Mouse (Mus musculus) liver, embryonic 13.5 days (tissue): ENCODE results near the gene Casp6. TPM values are rescaled to one million over a fixed set of nuclear protein-coding genes. Genes with fewer than 3 reads are reported as not detected.

Source experiments
- ATAC-seq: fragments of 200-750 bp; cut with Nextera tagmentation; 2 replicates; pipeline ENCODE4 v1.8.0; 2017; ENCODE audit warnings: low read depth, mild to moderate bottlenecking, moderate number of reproducible peaks, moderate library complexity
- DNase-seq: peaks from one replicate; pipeline ENCODE4 v3.0.0; 2022
- H3K27ac ChIP-seq: fragments of 300-500 bp; sonication (generic); 2 replicates; pipeline ENCODE4 v1.5.1; 2015; ENCODE audit warnings: moderate library complexity, mild to moderate bottlenecking, inconsistent platforms
- H3K27me3 ChIP-seq: fragments of 300-500 bp; sonication (generic); 2 replicates; pipeline ENCODE4 v1.6.1; 2015; ENCODE audit warnings: mild to moderate bottlenecking, inconsistent platforms
- H3K36me3 ChIP-seq: fragments of 300-500 bp; sonication (generic); 2 replicates; pipeline ENCODE4 v1.6.1; 2015; ENCODE audit warnings: mild to moderate bottlenecking, inconsistent platforms
- H3K4me1 ChIP-seq: fragments of 300-500 bp; sonication (generic); replicated peaks from 2 replicates; pipeline ENCODE4 v1.6.1; 2015; ENCODE audit warnings: inconsistent platforms
- H3K4me2 ChIP-seq: fragments of 300-500 bp; sonication (generic); 2 replicates; pipeline ENCODE4 v1.6.1; 2015; ENCODE audit warnings: inconsistent platforms, mild to moderate bottlenecking, moderate library complexity
- H3K4me3 ChIP-seq: fragments of 300-500 bp; sonication (generic); replicated peaks from 2 replicates; pipeline ENCODE4 v1.5.1; 2015; ENCODE audit warnings: mild to moderate bottlenecking, inconsistent platforms
- H3K9ac ChIP-seq: fragments of 300-500 bp; sonication (generic); 2 replicates; pipeline ENCODE4 v1.6.1; 2015; ENCODE audit warnings: mild to moderate bottlenecking, inconsistent platforms
- H3K9me3 ChIP-seq: fragments of 300-500 bp; sonication (generic); replicated peaks from 2 replicates; pipeline ENCODE4 v1.6.1; 2016; ENCODE audit warnings: inconsistent platforms
- WGBS: fragments of 180-500 bp; shearing (Covaris S2); methylation state at CpG from one replicate; pipeline ENCODE4 v1.1.7; 2015; ENCODE audit not compliant: insufficient replicate concordance; 5-methylcytosine and 5-hydroxymethylcytosine counted together
- polyA plus RNA-seq: library from polyadenylated mRNA; unstranded; fragments of >200 nt; fragmentation: Nextera tagmentation; extraction: Ambion mirVana; gene quantifications from 2 replicates; pipeline ENCODE4 v1.2.1, GENCODE M21; 2015

Casp6 gene
- polyA plus RNA-seq, 1 experiment from 2014 or later, result 38.4 TPM

- no peaks in the 10 kb centered on the region for H3K27me3 ChIP-seq
- no peak overlapping the region for H3K4me3 ChIP-seq
- ATAC-seq (no peak), DNase-seq (no peak)
- H3K4me2 ChIP-seq, result no peak overlapping the region
- no peak overlapping the region for H3K27ac ChIP-seq
- no peak overlapping the region for H3K9ac ChIP-seq
- WGBS, result 68% methylated on average over 5 of the region's 5 CpGs
- no peaks in the 10 kb centered on the region for H3K36me3 ChIP-seq
- no peaks in the 10 kb centered on the region for H3K9me3 ChIP-seq
- peaks cover 19% of the 10 kb centered on the region for H3K4me1 ChIP-seq
Observed at GRCm38 (mm10) chr3:129949158-129949773, 48.0 kb downstream of the Casp6 start.

GRCm38 (mm10) chr3:129953296-129953695, 52.1 kb downstream of the Casp6 start:
- Histone ChIP-seq H3K4me1 (no peaks in the 10 kb centered on the region), H3K4me3 (no peak overlapping the region), H3K27ac (no peak overlapping the region), H3K27me3 (no peaks in the 10 kb centered on the region), H3K4me2 (no peak overlapping the region), H3K9me3 (no peaks in the 10 kb centered on the region), H3K9ac (no peak overlapping the region), H3K36me3 (no peaks in the 10 kb centered on the region)
- WGBS, result 73% methylated on average over 4 of the region's 4 CpGs
- DNase-seq (no peak), ATAC-seq (no peak)

DNA sequence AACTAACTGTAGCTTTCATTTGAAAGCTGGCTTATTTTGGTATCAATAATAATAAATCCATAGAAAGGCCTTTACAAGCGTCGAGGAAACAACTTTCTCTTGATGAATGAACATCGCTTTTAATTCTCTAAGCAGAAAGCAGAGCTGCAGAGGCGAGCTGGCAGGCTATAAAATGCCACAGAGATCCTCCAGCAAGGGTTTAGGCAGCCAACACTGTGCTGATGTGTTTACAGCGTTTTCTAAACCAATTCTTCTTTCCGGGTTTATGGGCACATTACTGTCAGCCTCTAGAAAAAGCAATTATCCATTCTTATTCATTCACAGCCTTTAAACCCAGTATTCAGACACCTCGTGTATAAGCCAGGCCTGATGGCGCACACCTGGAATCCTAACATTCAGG, 61.3 kb downstream of the Casp6 start:
- ATAC-seq (no peak), DNase-seq (no peak)
- no peak overlapping the region for H3K27ac ChIP-seq
- H3K27me3 ChIP-seq, result peaks cover 2% of the 10 kb centered on the region; the same call in 1 of the 2 replicates
- H3K4me1 ChIP-seq, result no peaks in the 10 kb centered on the region
- H3K9me3 ChIP-seq, result no peaks in the 10 kb centered on the region
- H3K4me3 ChIP-seq, result no peak overlapping the region
- WGBS, result 70% methylated on average over 8 of the region's 8 CpGs
- H3K4me2 ChIP-seq, result no peak overlapping the region
- no peaks in the 10 kb centered on the region for H3K36me3 ChIP-seq
- no peak overlapping the region for H3K9ac ChIP-seq

Other genes with a start within 250 kb of the Casp6 start
- gene Egf, start 146.1 kb upstream of the Casp6 start, polyA plus RNA-seq, result 0.45 and 0.53 TPM in 2 replicates
- gene Lrit3, start 97.4 kb upstream of the Casp6 start, polyA plus RNA-seq, result not detected in 2 replicates
- gene Rrh, start 78.8 kb upstream of the Casp6 start, polyA plus RNA-seq, result 0.03 and 0.12 TPM in 2 replicates
- gene Gar1, start 70.0 kb upstream of the Casp6 start, polyA plus RNA-seq, result 64.9 and 69.0 TPM in 2 replicates
- 112 and 141 TPM in 2 replicates for gene Cfi, start 65.5 kb upstream of the Casp6 start, polyA plus RNA-seq
- 88.8 and 96.7 TPM in 2 replicates for gene Pla2g12a, start 22.8 kb upstream of the Casp6 start, polyA plus RNA-seq
- gene Mcub, start 68.8 kb downstream of the Casp6 start, polyA plus RNA-seq, result 10.0 and 10.9 TPM in 2 replicates
- 7.6 and 10.4 TPM in 2 replicates for gene Sec24b, start 160.1 kb downstream of the Casp6 start, polyA plus RNA-seq
- 1.3 and 1.7 TPM in 2 replicates for gene Col25a1, start 230.1 kb downstream of the Casp6 start, polyA plus RNA-seq